Mouse (Mus musculus) C2C12 (cell line): ENCODE measurements around the gene Vps16. TPM values are rescaled to one million over a fixed set of nuclear protein-coding genes. Genes with fewer than 3 reads are reported as not detected.

Experiments used
- H3K27me3 ChIP-seq: one replicate; pipeline ENCODE4 v1.6.1; 2011; ENCODE audit not compliant: control insufficient read depth, insufficient read depth, insufficient read length
- H3K36me3 ChIP-seq: one replicate; pipeline ENCODE4 v1.6.1; 2011; ENCODE audit not compliant: control insufficient read depth, insufficient read depth
- H3K4me3 ChIP-seq: one replicate; pipeline ENCODE4 v1.5.1; 2011; ENCODE audit warnings: mild to moderate bottlenecking, control low read depth; ENCODE audit not compliant: poor library complexity, insufficient read depth, severe bottlenecking
- H3K79me2 ChIP-seq: one replicate; pipeline ENCODE4 v1.6.1; 2011; ENCODE audit not compliant: control insufficient read depth, insufficient read depth
- H3K79me3 ChIP-seq: one replicate; pipeline ENCODE4 v1.6.1; 2011; ENCODE audit warnings: low read depth, control low read depth
- H3ac ChIP-seq: one replicate; pipeline ENCODE3; 2011; ENCODE audit warnings: low read depth; ENCODE audit not compliant: control insufficient read depth, insufficient read length
- CEBPB ChIP-seq: IDR thresholded peaks from one replicate; pipeline ENCODE4 v1.6.1; 2011; ENCODE audit warnings: low read depth, mild to moderate bottlenecking, control low read depth, moderate library complexity
- CTCF ChIP-seq: IDR thresholded peaks from one replicate; pipeline ENCODE4 v1.5.1; 2011; ENCODE audit not compliant: control insufficient read depth, insufficient read depth, insufficient read length
- FOSL1 ChIP-seq: IDR thresholded peaks from one replicate; pipeline ENCODE4 v1.8.0; 2011; ENCODE audit warnings: mild to moderate bottlenecking, low read length; ENCODE audit not compliant: poor library complexity, insufficient read depth, severe bottlenecking
- MAX ChIP-seq: IDR thresholded peaks from one replicate; pipeline ENCODE4 v1.6.1; 2011; ENCODE audit warnings: mild to moderate bottlenecking, control low read depth
- MYOD1 ChIP-seq: IDR thresholded peaks from one replicate; pipeline ENCODE4 v1.6.1; 2011; ENCODE audit warnings: low read depth; ENCODE audit not compliant: control insufficient read depth, insufficient read length
- MYOG ChIP-seq: IDR thresholded peaks from one replicate; pipeline ENCODE4 v1.6.1; 2011; ENCODE audit not compliant: control insufficient read depth, insufficient read length; ENCODE audit errors: extremely low read depth
- USF1 ChIP-seq: IDR thresholded peaks from one replicate; pipeline ENCODE4 v1.6.1; 2011; ENCODE audit warnings: low read depth, mild to moderate bottlenecking, control low read depth, moderate library complexity
- polyA plus RNA-seq: library from polyadenylated mRNA; unstranded; fragments of >200 nt; fragmentation: generic; extraction: Trizol; gene quantifications from one replicate; pipeline ENCODE4 v1.2.1, GENCODE M21; 2012; ENCODE audit warnings: missing spikeins

Gene Vps16
- polyA plus RNA-seq, 1 experiment, result 44.0 TPM

DNA sequence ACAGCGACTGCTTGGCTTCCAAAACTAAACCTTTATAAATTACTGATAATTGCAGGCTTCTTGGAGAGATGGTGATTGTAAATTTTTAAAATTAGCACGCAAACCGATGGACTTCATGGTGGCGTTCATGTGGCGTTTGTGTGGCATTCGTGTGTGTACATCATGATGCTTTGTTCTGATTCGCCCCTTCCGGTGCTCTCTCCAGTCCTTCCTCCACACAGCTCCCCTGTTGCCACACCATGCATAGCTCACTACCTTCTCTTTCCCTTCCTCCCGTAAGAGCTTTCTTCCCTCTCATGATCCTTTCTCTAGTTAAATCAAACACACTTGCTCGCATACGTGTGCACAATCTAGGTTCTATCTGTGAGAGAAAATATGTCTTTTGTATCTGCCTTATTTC, 51.6 kb downstream of the Vps16 start:
- H3ac ChIP-seq, result no peak overlapping the region
- peaks cover 67% of the 10 kb centered on the region for H3K79me3 ChIP-seq
- H3K4me3 ChIP-seq, result no peak overlapping the region
- TF ChIP-seq MAX (no peak), MYOG (no peak), CTCF (no peak), CEBPB (no peak), MYOD1 (no peak), USF1 (no peak), FOSL1 (no peak)
- H3K36me3 ChIP-seq, result peaks cover 13% of the 10 kb centered on the region
- no peaks in the 10 kb centered on the region for H3K27me3 ChIP-seq
- peaks cover 95% of the 10 kb centered on the region for H3K79me2 ChIP-seq

DNA sequence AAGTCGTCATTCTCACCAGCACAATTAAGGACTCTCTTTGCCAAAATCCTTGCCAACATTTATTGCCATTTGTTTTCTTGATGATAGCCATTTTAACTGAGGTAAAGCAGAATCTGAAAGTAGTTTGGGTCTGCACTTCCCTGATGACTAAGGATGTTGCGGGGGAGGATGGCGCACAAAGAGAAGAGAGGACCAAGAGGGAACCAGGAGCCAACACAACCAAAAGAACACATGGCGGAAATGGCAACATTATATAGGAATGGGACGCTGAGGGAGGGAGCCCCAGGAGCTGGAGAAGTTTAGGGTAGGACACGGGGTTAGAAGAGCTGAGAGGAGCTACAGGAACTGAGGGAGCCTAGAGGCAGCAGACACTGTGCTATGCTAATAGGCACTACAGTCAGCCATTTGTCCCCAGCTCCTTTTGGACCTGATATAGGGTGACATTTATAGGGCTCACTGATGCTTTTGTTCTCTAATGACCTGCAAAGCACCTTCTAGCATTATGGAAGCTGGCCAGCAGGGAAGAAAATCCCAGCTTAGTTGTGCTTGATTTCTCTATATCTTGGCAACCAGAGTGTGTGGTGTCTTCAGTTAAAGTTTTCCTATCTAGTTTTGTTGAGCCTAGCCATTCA, 52.6 kb downstream of the Vps16 start:
- Histone ChIP-seq H3K27me3 (no peaks in the 10 kb centered on the region), H3K79me3 (peaks cover 67% of the 10 kb centered on the region), H3K79me2 (peaks cover 95% of the 10 kb centered on the region), H3K4me3 (no peak overlapping the region), H3ac (no peak overlapping the region), H3K36me3 (peaks cover 13% of the 10 kb centered on the region)
- TF ChIP-seq USF1, result no peak
- TF ChIP-seq MYOD1, result no peak
- no peak for TF ChIP-seq CTCF
- no peak for TF ChIP-seq MAX
- TF ChIP-seq CEBPB, result no peak
- no peak for TF ChIP-seq MYOG
- no peak for TF ChIP-seq FOSL1

DNA sequence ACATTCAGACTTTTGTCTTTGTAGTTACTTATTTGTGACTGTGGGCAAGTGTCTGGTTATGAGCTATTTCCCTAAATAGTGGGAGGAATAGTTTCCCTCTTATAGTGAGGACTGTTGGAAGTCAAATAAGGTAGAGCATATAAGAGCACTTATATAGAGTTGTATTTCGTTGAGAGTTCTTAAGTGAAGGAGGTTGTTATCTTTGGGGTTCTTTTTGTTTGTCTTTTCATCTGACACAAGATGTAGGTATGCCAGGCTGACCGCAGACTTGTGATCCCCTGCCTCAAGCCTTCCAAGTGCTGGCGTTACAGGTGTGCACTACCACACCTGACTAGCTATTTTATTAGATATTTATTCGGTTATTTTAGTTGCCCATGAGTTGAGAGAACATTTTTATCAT, 58.0 kb downstream of the Vps16 start:
- Histone ChIP-seq H3K4me3 (no peak overlapping the region), H3K27me3 (no peaks in the 10 kb centered on the region), H3K79me3 (peaks cover 79% of the 10 kb centered on the region), H3K36me3 (peaks cover 13% of the 10 kb centered on the region), H3K79me2 (peaks cover 100% of the 10 kb centered on the region), H3ac (no peak overlapping the region)
- TF ChIP-seq MYOG, result no peak
- TF ChIP-seq CTCF, result no peak
- no peak for TF ChIP-seq FOSL1
- no peak for TF ChIP-seq CEBPB
- TF ChIP-seq MYOD1, result no peak
- TF ChIP-seq MAX, result no peak
- no peak for TF ChIP-seq USF1

DNA sequence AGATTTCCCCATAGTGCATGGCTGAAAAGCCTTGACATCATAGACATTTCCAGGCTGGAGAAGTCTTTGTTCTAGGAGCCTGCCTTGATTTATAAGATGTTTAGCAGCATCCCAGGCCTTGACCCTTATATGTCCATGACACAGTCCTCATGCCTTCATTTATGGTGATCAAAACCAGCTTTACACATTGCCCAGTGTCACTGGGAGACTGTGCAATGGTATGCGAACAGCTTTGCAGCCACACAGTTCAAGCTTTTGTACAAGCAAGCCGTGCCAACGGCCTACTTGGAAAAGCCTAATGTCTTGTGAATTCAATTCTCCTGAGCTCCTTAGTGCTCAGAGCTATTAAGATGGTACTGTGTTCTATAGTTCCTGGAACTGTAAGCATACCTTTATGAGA, 58.6 kb downstream of the Vps16 start:
- Histone ChIP-seq H3K79me3 (peaks cover 78% of the 10 kb centered on the region), H3K79me2 (peaks cover 100% of the 10 kb centered on the region), H3ac (no peak overlapping the region), H3K27me3 (no peaks in the 10 kb centered on the region), H3K36me3 (peaks cover 9% of the 10 kb centered on the region), H3K4me3 (no peak overlapping the region)
- no peak for TF ChIP-seq FOSL1
- no peak for TF ChIP-seq MYOG
- no peak for TF ChIP-seq USF1
- TF ChIP-seq MYOD1, result no peak
- TF ChIP-seq CEBPB, result no peak
- TF ChIP-seq CTCF, result no peak

DNA sequence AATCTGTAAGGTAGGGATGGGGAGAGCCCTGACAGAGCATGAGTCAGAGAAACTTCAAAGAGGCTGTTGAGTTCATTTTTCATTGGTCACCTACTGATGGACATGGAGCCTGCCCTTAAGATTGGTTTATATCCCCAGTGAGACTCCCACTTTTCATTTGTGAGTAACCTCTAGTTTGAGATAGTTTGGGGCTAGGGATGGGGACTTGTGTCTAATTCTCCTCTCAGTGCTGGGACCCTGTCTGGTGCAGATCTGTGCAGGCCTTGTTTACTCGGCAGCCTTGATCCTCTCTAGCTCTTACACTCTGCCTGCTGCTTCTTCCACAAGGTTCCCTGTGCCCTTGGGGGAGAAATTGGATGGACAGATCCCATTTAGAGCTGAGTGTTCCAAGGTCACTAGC, 60.1 kb downstream of the Vps16 start:
- no peak for TF ChIP-seq MAX
- no peak for TF ChIP-seq FOSL1
- no peak for TF ChIP-seq USF1
- no peak for TF ChIP-seq MYOG
- TF ChIP-seq CEBPB, result no peak
- no peak for TF ChIP-seq CTCF
- no peak for TF ChIP-seq MYOD1
- Histone ChIP-seq H3K79me2 (peaks cover 95% of the 10 kb centered on the region), H3K36me3 (no peaks in the 10 kb centered on the region), H3ac (no peak overlapping the region), H3K27me3 (no peaks in the 10 kb centered on the region), H3K4me3 (no peak overlapping the region), H3K79me3 (peaks cover 65% of the 10 kb centered on the region)

DNA sequence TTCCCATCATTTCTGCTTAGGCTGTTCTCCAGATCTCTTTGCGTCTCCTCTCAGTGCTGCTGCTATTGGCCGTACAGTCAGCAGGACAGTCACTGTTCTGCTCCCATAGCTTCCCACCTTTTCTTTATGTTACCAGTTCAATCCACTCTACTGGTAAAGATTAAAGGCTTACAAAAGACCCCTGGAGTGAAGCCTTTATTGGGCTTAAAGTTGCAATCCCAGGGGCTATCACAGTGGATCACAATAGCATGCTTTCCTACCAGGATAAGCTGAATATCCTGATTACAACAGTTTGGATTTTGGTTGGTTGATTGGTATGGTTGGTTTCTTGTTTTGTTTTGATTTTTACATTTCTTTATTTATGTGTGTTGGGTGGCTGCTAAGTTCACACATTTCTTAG, 63.9 kb downstream of the Vps16 start:
- Histone ChIP-seq H3ac (no peak overlapping the region), H3K4me3 (no peak overlapping the region), H3K79me2 (peaks cover 95% of the 10 kb centered on the region), H3K79me3 (peaks cover 49% of the 10 kb centered on the region), H3K27me3 (no peaks in the 10 kb centered on the region), H3K36me3 (no peaks in the 10 kb centered on the region)
- TF ChIP-seq CTCF (no peak), USF1 (no peak), MYOD1 (no peak), FOSL1 (no peak), MYOG (no peak), CEBPB (no peak), MAX (no peak)
